Mouse (Mus musculus): ENCODE measurements around the gene Pitpnb.

GRCm38 (mm10) chr5:111398471-111398870, 67.9 kb downstream of the Pitpnb start:
- no peak for TF ChIP-seq CTCF (IDR thresholded peaks at IDR 0.05; ENCODE audit: borderline replicate concordance, insufficient read depth, low read length)
- TF ChIP-seq POLR2A (IDR thresholded peaks at IDR 0.05; ENCODE audit: low read depth, low read length): no peak
